Mouse (Mus musculus) mesoderm, embryonic 11.5 days (tissue): Measurements from ENCODE around the gene Slc30a4.

Experiments
- DNase-seq: peaks from one replicate; pipeline ENCODE4 v3.0.0-alpha.2; 2012; ENCODE audit warnings: low read depth, low spot score

Gene Slc30a4

DNA sequence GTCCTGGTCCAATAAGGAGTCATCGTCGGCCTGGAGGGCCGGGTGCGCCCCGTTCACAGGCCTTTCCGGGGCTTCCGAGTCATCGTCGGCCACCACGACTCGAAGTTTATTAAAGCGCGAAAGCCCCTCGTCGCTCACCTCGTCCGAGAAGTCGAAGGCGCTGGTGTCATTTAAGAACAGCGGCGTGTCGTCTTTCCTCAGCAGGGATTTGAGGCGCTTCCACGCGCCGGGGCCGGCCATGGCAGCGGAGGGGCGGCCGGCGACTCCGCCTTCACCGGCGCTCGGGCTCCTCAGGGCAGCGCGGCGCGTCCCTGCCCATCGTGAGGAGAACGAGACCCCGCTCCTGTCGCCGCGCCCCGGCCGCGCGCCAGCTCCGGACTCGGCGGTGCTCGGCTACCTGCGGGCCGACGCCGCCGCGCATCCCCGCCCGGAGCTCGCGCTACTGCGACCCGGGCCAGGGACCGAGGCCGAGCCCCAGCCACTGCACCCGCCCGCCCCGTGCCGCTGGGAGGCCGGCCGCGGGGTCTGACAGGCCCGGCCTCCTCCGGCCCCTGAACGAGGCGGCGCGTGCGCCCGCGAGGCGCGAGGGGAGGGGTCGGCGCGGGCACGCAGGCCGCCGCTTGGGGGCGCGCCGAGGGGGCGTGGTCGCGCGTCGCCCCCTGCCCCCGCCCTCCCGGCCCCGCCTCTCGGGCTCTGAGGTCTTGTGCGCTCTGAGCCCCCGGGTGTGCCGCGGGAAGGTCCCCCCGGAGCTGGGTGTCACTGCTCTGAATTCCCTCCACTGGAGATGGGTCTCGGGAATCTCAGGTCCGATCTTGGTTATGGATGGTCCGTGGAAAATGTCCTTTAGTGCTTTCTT lies at the start of gene Slc30a4:
TSS of gene Slc30a4 (minus strand) at position 483 of the 856 bp plus-strand sequence.
- peak; percentile 86 for DNase-seq

DNA sequence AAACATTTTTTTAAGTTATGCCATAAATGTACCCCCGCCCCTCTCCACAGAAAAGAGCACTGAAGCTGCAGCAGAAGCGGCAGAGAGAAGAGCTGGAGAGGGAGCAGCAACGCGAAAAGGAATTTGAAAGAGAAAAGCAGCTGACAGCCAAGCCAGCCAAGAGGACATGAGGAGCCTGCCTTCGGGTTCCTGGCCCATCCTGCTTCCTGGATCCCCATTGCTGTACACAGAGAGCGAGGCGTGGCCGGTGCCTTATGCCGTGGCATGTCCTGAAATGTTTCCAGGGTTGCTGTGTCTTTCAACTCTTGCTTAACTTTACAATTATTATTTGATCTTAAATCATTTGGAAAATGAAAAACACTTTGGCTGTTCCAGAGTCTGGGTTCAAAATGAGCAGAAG lies 44.0 kb upstream of the Slc30a4 start:
- no peak for DNase-seq

DNA sequence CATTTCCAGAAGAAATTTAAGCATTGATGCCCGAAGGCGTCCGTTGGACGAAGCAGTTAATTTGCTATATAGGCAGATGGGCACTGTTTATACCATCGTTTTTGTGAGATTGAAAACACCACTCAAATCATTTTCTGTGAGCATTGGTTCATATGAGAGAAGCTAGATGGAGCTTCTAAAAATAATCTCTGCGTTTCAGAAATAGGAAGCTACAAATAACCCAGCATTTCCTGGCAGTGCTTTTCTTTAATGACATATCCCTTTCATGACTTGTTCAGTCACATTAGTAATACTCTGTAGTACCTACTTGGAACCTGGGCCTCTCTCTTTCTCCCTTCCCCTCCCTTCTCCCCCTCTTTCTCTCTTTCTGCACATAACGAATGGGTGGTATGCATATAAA lies 36.6 kb upstream of the Slc30a4 start:
- DNase-seq = no peak

DNA sequence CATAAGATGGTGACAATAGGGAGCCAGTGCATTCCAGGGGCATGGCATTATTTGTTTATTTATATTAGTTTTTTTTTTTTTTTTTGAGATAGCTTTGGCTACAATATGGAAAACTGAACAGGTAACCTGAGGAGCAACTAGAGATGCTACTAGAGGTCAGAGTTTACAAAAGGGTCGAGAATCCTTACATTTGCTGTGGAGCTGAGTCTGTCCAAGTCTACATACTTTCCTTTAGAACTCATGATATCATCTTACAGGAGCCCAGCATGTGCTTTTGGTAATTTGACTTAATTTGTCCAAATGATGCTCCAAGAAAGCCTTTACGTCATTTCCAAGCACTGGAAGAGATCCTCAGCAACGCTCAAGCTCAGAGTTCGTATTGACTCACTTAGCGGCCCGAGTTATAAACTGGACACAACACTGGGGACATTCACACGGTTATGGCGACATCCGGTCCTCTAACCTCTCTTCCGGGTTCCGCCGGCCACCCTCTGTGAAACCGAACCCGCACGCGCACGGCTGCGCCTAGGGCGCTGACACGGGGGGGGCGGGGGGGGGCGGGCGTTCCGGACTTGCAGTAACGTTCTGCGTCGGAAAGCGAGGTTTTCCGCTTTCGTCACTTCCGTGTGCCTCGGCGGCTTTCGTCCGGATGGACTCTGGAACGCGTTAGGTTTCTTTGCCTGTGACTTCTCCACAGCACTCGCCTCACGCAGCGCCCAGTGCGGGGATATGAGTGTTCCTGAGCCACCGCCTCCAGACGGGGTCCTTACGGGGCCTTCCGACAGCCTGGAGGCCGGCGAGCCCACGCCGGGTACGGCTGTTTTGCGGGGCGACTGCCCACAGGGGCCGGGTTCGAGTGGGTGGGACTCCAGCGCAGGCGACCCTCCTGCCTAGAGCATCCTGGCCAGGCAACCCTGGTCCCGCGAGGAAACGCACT lies 35.7 kb upstream of the Slc30a4 start, which contains the start of gene Bloc1s6:
TSS of gene Bloc1s6 (plus strand) at position 610 of the 937 bp plus-strand sequence.
- DNase-seq = peak; percentile 95

DNA sequence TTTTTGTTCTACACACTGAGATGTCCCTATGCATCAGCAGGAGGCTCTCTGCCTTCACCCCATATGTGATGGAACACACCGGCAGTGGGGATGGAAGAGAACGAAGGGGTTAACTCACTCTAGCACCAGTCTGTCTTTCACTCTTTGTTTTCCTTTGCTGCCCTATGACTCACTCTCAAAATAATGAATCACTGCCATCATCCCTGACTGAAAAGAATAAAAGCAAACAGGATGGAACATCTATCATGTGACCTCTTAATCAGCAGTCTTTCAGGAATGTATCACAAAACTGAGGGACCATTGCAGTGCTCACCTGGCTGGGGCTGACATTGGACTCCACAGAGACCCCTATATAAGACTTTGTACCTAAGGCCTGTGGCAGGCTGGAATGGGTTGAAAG lies 29.0 kb upstream of the Slc30a4 start:
- no peak for DNase-seq

DNA sequence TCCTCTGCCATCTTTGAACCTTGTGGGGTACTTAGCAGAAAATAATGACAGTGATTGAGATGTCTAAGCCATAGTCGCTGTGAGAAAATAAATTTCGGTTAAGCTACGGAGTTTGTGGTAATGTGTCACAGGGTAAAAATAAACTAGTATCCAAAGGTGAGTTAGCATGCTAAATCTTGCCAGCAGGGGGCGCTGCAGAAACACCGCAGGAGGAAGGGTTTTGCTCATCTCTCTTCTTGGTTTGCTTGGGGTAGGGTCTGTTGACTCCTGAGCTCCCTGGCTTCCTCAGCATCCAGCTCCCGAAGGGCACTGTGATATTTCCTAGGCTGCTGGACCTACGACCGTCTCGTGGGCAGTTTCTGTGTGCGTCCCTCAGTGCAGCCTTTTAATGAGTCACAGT lies 23.1 kb upstream of the Slc30a4 start:
- no peak for DNase-seq

DNA sequence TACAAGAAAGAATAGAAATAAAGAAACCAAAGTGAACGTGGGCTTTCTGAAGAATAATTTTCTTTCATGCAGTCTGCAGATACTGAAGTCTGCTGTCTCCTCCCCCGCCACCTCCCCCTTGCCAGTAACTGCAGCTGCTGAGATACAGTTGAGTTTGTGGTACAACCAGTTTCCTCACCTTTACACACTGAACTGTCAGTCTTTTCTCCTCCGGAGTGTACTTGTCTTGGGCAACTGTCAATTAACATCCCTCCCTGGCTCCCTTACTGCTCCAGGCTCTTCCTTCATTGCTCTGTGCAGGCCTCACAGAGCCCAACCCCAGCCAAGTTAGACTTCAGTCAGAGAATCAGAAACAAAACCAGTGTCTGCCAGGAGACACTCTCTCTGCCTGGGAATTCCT lies 18.1 kb upstream of the Slc30a4 start:
- no peak for DNase-seq

DNA sequence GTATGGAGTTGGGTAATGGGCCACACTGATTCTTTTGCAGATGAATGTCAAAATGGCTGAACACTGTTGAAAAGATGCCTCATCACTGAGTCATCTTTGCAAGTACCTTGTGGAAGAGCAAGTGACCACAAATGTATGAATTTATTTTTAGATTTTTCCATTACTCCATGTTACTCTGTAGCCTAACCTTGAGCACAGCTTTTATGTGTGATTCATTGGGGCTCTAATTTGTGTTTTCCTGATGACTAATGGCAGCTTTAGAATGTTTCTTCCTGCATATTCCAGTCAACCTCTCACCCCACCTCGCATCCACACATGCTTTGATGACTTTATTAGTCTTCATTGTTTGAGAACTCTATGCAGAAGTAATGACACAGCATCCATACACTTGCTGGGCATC lies 16.8 kb upstream of the Slc30a4 start:
- DNase-seq = no peak

DNA sequence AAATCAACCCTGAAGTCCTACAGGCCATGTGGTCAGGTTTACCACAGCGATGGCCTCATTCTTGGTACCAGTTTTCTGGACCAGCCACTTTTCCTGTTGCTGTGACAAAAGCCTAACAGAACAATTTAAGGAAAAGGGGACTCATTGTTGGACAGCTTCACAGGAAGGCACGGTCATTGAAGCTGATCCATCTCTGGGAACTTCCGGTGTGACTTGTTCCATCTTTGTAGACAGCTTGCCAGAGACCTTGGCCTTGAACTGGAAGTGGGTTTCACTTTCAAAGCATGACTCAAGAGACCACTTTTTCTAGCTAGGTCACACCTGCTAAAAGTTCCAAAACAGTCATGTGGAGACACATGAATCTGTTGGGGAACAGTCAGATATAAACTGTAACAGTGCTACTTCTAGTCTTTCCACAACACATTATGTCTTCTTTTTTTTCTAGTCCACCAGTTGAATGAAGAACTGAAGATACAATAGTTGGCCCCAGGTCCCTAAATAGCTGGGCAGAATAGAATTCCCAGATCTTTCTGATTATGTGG lies 13.9 kb upstream of the Slc30a4 start:
- DNase-seq = no peak

DNA sequence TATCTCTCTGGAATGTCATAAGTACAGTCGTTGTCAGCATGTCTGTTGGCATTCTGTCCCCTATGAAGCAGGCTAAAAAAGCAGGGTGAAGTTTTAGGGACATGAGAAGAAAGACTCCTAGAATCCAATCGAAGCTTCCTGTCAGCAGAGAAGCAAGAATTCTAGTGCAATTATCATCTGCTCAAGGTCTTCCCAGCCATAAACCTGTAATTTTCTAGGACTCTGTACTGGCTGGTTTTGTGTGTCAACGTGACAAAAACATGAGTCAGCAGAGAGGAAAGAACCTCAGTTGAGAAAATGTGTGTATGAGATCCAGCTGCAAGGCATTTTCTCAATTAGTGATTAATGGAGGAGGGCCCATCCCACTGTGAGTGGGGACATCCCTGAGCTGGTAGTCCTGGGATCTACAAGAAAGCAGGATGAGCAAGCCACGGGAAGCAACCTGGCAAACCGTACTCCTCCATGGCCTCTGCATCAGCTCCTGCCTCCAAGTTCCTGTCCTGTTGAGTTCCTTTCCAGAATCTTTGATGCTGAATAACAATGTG lies 12.8 kb upstream of the Slc30a4 start:
- no peak for DNase-seq

DNA sequence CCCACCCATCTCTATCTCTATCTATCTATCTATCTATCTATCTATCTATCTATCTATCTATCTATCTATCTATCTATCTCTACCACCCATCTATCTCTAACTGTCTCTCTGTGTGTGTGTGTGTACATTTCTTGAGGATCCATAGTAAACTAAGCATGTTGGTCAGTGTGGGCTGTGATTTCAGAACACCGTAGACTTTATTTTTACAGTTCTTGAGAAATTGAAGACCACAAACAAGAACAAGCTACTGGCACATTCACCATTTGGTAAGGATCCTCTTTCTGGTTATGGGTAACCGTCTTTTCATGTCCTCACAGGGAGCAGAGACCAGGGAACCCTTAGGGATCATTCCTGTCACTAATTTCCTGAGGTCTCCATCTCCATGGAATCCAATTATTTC lies 10.4 kb upstream of the Slc30a4 start:
- no peak for DNase-seq

DNA sequence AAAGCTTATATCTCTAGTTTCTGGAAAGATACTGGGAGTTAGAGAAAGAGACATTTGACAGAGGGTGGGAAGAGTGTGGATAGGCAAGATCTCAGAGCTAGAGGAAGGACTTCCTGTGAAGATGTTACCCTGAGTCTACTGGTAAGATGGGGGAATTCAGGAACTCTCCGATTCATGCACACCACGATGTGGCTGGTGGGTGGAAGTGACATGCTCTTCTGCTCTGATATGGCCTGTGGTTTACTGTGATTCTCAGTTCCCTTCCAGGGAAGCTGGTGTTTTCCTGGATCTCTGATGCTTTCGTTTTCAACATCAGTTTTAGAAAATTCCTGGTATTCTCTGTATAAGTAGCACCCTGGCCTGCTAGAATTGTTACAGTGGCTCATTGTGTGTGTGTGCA lies 9.4 kb upstream of the Slc30a4 start:
- DNase-seq = no peak

DNA sequence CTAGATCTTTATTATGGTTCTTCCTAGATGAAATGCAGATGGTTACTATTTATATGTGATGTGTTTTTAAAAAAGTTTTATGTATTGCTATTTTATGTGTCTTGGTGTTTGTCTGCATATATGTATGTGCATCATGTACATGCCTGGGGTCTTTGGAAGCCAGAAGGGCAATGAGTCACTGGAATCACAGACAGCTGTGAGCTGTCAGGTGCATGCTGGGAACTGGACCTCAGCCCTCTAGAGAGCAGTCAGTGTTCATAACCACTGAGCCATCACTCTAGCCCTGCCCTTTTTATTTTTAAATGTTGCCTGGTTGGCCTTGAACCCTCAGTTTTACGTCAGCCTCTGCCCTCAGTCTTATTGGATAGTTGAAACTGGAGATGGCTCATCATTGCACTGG lies 6.7 kb upstream of the Slc30a4 start:
- DNase-seq = no peak

DNA sequence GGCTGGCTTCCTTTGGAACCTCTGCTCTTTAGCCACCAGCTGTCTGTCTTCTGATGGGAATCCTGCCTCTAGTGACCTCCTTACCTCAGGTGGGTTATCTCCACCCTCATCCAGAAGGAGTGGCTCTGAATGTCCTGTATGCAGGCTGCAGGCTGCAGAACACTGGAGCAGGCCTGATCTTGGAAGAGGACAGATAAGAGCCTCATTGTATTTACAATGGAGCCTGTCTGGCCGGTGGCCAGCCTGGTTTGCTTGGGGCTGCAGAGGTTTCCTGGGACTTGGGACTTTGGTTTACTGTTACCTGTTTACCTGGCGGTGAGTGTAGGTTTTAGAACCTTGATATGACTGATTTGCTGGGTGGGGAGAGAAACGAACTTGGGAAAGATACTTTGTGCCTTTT lies 5.6 kb upstream of the Slc30a4 start:
- DNase-seq = no peak

DNA sequence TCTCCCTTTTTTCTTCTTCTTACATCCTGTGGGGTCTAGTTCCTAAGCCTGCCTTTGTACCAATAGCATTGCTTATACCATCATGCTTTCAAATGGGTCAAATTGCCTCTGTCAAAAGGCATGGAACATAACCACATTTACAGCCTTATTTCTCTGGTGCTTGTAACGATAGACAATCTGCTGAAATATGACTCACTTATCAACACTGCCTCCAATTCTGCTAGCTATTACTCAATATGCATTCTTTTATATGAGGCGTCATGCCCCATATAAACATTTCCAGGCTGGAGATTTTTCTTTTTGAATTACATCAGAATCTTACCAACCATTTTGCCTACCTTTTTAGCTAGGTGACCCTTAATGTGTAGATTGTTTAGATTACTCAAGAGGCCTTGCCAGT lies 2.1 kb upstream of the Slc30a4 start:
- no peak for DNase-seq

DNA sequence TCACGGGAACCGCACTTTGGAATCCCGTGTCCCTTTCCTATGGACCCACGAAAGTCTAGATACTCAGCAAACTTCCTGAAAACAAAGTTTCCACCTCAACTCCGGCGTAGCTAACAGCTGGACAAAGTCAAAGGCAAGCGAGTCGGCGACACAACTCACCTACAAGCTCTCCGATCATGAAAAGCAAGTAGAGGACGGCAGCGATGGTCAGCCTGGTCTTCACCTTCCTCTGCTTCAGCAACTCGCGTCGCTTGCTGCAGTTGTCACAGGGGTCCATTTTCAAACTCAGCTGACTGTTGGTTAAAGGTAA lies 637 bp downstream of the Slc30a4 start:
- DNase-seq = no peak

DNA sequence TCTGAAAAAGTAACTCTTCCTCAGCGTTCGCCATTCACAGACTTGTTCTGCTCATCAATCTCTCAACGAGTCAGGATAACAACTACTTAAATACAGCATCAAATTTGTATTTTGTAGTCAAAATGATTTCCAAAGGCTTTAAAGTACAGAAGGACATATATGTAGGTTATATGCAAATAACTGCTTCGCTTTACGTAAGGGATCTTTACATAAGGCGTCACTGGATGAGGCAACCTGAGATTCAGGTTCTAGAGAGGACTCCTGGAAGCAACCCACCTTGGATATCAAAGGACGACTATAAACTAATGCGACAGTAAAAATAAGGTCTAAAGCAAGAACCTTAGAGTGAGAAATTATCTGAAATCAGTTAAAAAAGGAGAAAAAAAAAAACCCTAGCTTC lies 1.5 kb downstream of the Slc30a4 start:
- DNase-seq = no peak

DNA sequence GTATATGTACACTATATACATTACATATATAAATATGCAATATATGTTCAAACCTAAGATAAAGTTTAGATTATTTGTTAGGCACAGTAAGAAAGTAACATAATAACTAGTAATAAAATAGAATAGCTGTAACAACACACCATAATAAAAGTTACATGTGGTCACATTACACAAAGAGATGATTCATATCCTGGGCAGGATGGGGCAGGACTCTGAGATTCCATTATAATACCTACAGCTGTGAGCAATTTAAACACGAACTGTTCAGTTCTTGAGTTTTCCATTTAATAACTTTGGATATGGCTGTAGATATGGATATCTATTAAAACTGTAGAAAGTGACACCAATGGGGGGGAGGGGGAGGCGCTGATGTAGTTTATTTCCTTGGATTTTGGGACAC lies 4.9 kb downstream of the Slc30a4 start:
- no peak for DNase-seq

DNA sequence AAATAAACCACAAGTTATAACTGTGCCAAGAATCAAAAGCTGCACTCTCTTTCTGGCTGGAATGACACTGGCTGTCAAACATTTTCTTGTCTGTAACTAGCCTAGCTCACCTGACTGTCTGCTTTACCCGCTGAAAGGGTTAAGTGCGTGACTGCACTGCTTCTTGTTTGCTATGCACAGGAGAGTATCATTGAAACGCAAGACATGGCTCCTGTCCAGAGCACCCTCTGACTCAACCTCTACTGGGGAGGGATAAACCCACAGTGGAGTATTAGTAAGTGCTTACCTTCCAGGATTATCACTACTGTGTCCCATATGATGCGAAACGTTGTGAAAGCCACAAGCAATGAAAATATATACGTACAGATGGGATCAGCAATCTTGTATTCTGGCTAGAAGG lies 15.8 kb downstream of the Slc30a4 start:
- DNase-seq = no peak

DNA sequence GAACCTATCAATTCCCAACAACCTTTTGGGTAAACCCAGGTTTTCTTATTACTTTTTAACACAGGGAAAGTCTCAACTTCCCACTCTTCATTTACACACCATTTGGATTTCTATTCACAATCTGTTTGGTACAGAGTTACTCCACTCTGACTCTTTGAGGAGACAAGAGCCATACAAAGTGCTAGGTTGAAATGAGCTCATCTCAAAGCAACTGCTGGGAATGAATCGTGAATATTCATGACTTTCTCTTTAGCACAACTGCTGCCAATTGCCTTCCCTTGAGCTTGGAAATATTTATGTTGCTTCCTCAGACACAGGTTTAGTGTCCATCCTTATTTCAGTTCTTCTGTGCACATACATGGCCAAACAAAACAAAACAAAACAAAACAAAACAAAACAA lies 18.8 kb downstream of the Slc30a4 start:
- no peak for DNase-seq

DNA sequence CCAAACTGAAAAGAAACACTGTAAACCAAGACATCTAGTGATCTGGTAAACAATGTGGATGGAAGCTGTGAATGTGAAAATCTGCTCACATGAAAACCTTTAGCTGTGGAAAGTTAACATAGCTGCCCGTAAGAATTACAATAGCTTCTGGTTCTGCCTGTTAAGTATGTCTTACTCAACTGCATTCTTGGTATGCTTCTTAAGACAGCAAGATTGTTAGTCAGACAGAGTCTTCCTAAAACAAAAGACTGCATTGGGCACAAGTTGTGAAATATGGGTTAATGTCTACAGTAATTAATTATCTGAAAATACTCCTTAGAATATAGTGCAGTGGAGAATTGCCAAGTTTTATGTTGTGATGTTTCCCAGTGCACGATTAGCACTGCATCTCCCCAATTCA lies 19.9 kb downstream of the Slc30a4 start:
- DNase-seq = no peak
